Mouse (Mus musculus): ENCODE measurements at regions not wholly inside any gene's neighbourhood (a gene's known extent, or its start where the extent isn't known, plus 50 kb on each side); places are given as distances from the start of the nearest gene placed in this dataset.
A peak's percentile ranks its signal among the peaks of the same experiment; 100 is the strongest.

DNA sequence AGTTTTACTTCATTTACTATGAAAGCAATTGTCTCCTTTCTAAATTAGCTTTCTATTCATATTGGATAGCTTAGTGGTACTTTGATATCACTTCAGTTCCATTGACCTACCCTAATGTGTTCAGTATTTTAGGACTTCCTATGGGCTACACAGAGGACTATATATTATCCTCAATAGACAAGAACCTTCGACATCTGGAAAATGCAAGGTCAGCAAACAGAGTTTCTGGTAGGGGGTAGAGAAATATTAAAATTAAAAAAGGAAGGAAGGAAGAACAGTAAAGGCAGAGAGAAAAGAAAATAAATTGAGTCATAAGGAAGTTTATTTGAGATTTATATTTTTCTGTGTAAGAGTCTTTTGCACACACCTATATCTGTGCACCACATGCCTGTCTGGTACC, 107.4 kb upstream of the Insig1 start:
- DNase-seq, result no peak

GRCm38 (mm10) chr5:27995186-27995585, 76.0 kb upstream of the Insig1 start:
- peak; percentile 65 for DNase-seq

- no peak for DNase-seq
These were observed 73.4 kb upstream of the Insig1 start for GRCm38 (mm10) chr5:27997751-27998150.

- no peak for DNase-seq
These were observed 68.2 kb upstream of the Insig1 start for GRCm38 (mm10) chr5:28002922-28003321.

GRCm38 (mm10) chr5:28003756-28004486, 67.2 kb upstream of the Insig1 start:
- DNase-seq, result no peak

GRCm38 (mm10) chr5:28004487-28004827, 66.7 kb upstream of the Insig1 start:
- no peak for DNase-seq

DNA sequence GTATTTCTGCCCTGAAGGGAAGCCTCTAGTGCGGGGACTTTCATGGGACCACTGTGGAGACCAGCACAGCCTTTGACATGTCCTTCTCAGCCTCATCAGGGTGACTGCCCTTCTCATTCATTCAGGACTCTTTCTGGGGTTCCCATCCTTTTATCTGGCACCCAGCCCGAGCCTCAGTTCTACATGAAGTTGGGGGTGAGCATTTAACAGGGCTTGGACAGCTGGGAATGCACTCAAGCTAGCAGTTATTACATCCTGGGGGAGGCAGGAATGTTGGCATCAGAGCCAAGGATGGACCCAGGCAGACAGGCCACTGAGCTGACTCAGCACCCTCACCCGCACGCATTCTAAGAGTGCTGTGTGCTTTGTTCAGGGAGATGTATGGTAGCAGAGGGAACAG, 61.8 kb upstream of the Insig1 start:
- no peak for DNase-seq

DNA sequence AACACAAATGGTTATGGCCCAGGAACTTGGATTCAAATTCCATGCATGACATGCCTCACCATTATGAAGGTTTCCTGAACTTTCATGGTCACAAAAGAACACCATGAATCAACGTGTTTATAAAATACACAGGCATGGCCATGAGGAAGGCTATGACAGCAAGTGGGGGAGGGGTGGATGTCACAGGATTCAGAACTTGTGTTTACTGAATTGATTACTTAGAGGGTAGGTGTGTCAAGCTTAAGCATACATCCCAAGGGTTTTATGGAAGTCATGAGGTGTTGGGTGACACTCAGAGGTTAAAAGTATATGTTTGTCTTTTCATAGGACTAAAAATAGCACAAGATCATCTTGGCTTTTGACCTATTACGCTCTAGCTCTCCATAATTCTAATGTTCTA, 61.3 kb upstream of the Insig1 start:
- no peak for DNase-seq

DNA sequence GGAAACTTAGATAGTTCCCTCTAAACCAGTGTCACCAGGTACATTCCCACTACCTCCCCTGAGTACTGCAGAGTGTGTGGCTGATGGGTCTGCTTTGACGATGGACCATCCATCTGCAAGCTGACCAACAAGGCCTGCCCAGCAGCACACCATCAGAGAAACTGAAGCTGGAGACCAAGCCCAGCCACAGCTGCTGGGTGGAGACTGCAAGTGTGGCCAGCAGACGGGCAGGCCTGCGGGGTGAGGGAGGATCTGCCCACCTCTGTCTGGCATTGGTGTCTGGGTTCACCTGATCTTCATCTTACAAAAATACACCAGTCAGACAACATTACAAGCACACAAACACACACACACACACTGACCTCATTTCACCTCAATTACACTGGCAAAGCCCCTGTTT, 60.6 kb upstream of the Insig1 start:
- DNase-seq, result no peak

GRCm38 (mm10) chr5:28012496-28012895, 58.7 kb upstream of the Insig1 start:
- DNase-seq, result no peak

- DNase-seq, result no peak
These were observed 57.4 kb upstream of the Insig1 start for GRCm38 (mm10) chr5:28013619-28014273.

- no peak for DNase-seq
These were observed 51.3 kb upstream of the Insig1 start for GRCm38 (mm10) chr5:28019864-28020263.
